Mouse (Mus musculus): Measurements from ENCODE around the gene Smu1. TPM values are rescaled to one million over a fixed set of nuclear protein-coding genes. Genes with fewer than 3 reads are reported as not detected.

Gene Smu1
- polyA plus RNA-seq, 1 experiment from 2014 or later, result 159 TPM

- Histone ChIP-seq H3K9me3 (no peaks in the 10 kb centered on the region), H3K4me3 (replicated peaks) (peak overlapping the region; percentile 71), H3K4me1 (replicated peaks) (peaks cover 3% of the 10 kb centered on the region; the same call in 1 of the 2 replicates), H3K36me3 (peaks cover 35% of the 10 kb centered on the region), H3K27me3 (peaks cover 3% of the 10 kb centered on the region; the same call in 1 of the 2 replicates), H3K9ac (replicated peaks) (peak overlapping the region; percentile 79), H3K4me2 (peak overlapping the region; percentile 80), H3K27ac (peak overlapping the region; percentile 51)
- WGBS, result under 1% methylated on average over 36 of the region's 39 CpGs
- peak; percentile 66 for ATAC-seq (ENCODE audit: insufficient number of reproducible peaks, insufficient read depth, low FRiP score, low TSS enrichment, low read depth)
Observed at GRCm38 (mm10) chr4:40757157-40757779, 455 bp downstream of the Smu1 start.

GRCm38 (mm10) chr4:40735351-40735750, 22.4 kb downstream of the Smu1 start:
- Histone ChIP-seq H3K36me3 (peaks cover 87% of the 10 kb centered on the region), H3K9me3 (no peaks in the 10 kb centered on the region), H3K4me3 (replicated peaks) (no peak overlapping the region), H3K27me3 (no peaks in the 10 kb centered on the region), H3K27ac (no peak overlapping the region), H3K4me1 (replicated peaks) (no peaks in the 10 kb centered on the region), H3K4me2 (no peak overlapping the region), H3K9ac (replicated peaks) (no peak overlapping the region)
- WGBS, result 85% methylated on average over 1 of the region's 1 CpGs
- no peak for ATAC-seq (ENCODE audit: insufficient number of reproducible peaks, insufficient read depth, low FRiP score, low TSS enrichment, low read depth)

- Histone ChIP-seq H3K4me2 (no peak overlapping the region), H3K9me3 (no peaks in the 10 kb centered on the region), H3K36me3 (peaks cover 90% of the 10 kb centered on the region), H3K4me1 (replicated peaks) (no peaks in the 10 kb centered on the region; the same call in 1 of the 2 replicates), H3K27me3 (no peaks in the 10 kb centered on the region), H3K9ac (replicated peaks) (no peak overlapping the region), H3K4me3 (replicated peaks) (no peak overlapping the region), H3K27ac (no peak overlapping the region)
- ATAC-seq (ENCODE audit: insufficient number of reproducible peaks, insufficient read depth, low FRiP score, low TSS enrichment, low read depth), result no peak
Observed at GRCm38 (mm10) chr4:40731262-40731661, 26.5 kb downstream of the Smu1 start.

- H3K4me1 ChIP-seq (replicated peaks), result peaks cover 23% of the 10 kb centered on the region
- 88% methylated on average over 1 of the region's 1 CpGs for WGBS
- no peak overlapping the region for H3K9ac ChIP-seq (replicated peaks)
- no peak overlapping the region for H3K27ac ChIP-seq
- no peak for ATAC-seq (ENCODE audit: insufficient number of reproducible peaks, insufficient read depth, low FRiP score, low TSS enrichment, low read depth)
- no peaks in the 10 kb centered on the region for H3K9me3 ChIP-seq
- no peaks in the 10 kb centered on the region for H3K27me3 ChIP-seq
- H3K4me3 ChIP-seq (replicated peaks), result no peak overlapping the region
- H3K4me2 ChIP-seq, result no peak overlapping the region
- peaks cover 77% of the 10 kb centered on the region for H3K36me3 ChIP-seq
Observed at GRCm38 (mm10) chr4:40727247-40727646, 30.5 kb downstream of the Smu1 start.

- Histone ChIP-seq H3K4me2 (peak overlapping the region; percentile 66; the same call in 1 of the 2 replicates), H3K4me1 (replicated peaks) (peaks cover 34% of the 10 kb centered on the region), H3K9ac (replicated peaks) (no peak overlapping the region), H3K9me3 (no peaks in the 10 kb centered on the region), H3K36me3 (peaks cover 61% of the 10 kb centered on the region), H3K27ac (no peak overlapping the region), H3K27me3 (no peaks in the 10 kb centered on the region), H3K4me3 (replicated peaks) (no peak overlapping the region)
- ATAC-seq (ENCODE audit: insufficient number of reproducible peaks, insufficient read depth, low FRiP score, low TSS enrichment, low read depth), result no peak
Observed at GRCm38 (mm10) chr4:40725554-40725953, 32.2 kb downstream of the Smu1 start.

- H3K4me2 ChIP-seq, result peak overlapping the region; percentile 66
- peaks cover 34% of the 10 kb centered on the region for H3K4me1 ChIP-seq (replicated peaks)
- no peaks in the 10 kb centered on the region for H3K27me3 ChIP-seq
- H3K9ac ChIP-seq (replicated peaks), result no peak overlapping the region
- ATAC-seq (ENCODE audit: insufficient number of reproducible peaks, insufficient read depth, low FRiP score, low TSS enrichment, low read depth), result no peak
- WGBS, result 82% methylated on average over 7 of the region's 7 CpGs
- H3K9me3 ChIP-seq, result no peaks in the 10 kb centered on the region
- 0 out of 2 replicates have a peak overlapping the region, but pooled peaks have one; percentile 11 for H3K4me3 ChIP-seq (replicated peaks)
- no peak overlapping the region for H3K27ac ChIP-seq
- H3K36me3 ChIP-seq, result peaks cover 57% of the 10 kb centered on the region
Observed at GRCm38 (mm10) chr4:40725141-40725540, 32.6 kb downstream of the Smu1 start.

- peak overlapping the region; percentile 100 for H3K27ac ChIP-seq
- ATAC-seq (ENCODE audit: insufficient number of reproducible peaks, insufficient read depth, low FRiP score, low TSS enrichment, low read depth), result peak; percentile 83
- H3K36me3 ChIP-seq, result peaks cover 37% of the 10 kb centered on the region
- H3K9ac ChIP-seq (replicated peaks), result peak overlapping the region; percentile 97
- peaks cover 34% of the 10 kb centered on the region for H3K4me1 ChIP-seq (replicated peaks)
- H3K9me3 ChIP-seq, result no peaks in the 10 kb centered on the region
- under 1% methylated on average over 60 of the region's 62 CpGs for WGBS
- no peaks in the 10 kb centered on the region for H3K27me3 ChIP-seq
- H3K4me2 ChIP-seq, result peak overlapping the region; percentile 66
- H3K4me3 ChIP-seq (replicated peaks), result peak overlapping the region; percentile 89
Observed at GRCm38 (mm10) chr4:40722687-40723460, 34.8 kb downstream of the Smu1 start.

GRCm38 (mm10) chr4:40722011-40722666, 35.6 kb downstream of the Smu1 start, which contains the start of gene Dnaja1:
Dnaja1 (plus strand) TSS chr4:40722150.
- Histone ChIP-seq H3K4me1 (replicated peaks) (peaks cover 34% of the 10 kb centered on the region), H3K27ac (peak within 1 kb of the TSS; percentile 100), H3K36me3 (peaks cover 29% of the 10 kb centered on the region), H3K27me3 (no peaks in the 10 kb centered on the region), H3K9me3 (no peaks in the 10 kb centered on the region), H3K4me3 (replicated peaks) (peak within 1 kb of the TSS; percentile 89), H3K9ac (replicated peaks) (peak within 1 kb of the TSS; percentile 97), H3K4me2 (peak within 1 kb of the TSS; percentile 66)
- WGBS, result under 1% methylated on average over 51 of the region's 54 CpGs
- ATAC-seq (ENCODE audit: insufficient number of reproducible peaks, insufficient read depth, low FRiP score, low TSS enrichment, low read depth), result peak; percentile 92

GRCm38 (mm10) chr4:40720910-40721309, 36.8 kb downstream of the Smu1 start:
- whole genome bisulfite sequencing, result 92% methylated on average over 8 of the region's 8 CpGs
- Histone ChIP-seq H3K4me1 (replicated peaks) (peaks cover 34% of the 10 kb centered on the region), H3K27me3 (no peaks in the 10 kb centered on the region), H3K4me3 (replicated peaks) (no peak overlapping the region), H3K27ac (peak overlapping the region; percentile 100), H3K4me2 (no peak overlapping the region), H3K36me3 (peaks cover 19% of the 10 kb centered on the region), H3K9ac (replicated peaks) (no peak overlapping the region), H3K9me3 (no peaks in the 10 kb centered on the region)
- no peak for ATAC-seq (ENCODE audit: insufficient number of reproducible peaks, insufficient read depth, low FRiP score, low TSS enrichment, low read depth)

- H3K36me3 ChIP-seq, result no peaks in the 10 kb centered on the region
- H3K27ac ChIP-seq, result no peak overlapping the region
- 99% methylated on average over 3 of the region's 3 CpGs for WGBS
- H3K9me3 ChIP-seq, result no peaks in the 10 kb centered on the region
- no peak overlapping the region for H3K9ac ChIP-seq (replicated peaks)
- ATAC-seq (ENCODE audit: insufficient number of reproducible peaks, insufficient read depth, low FRiP score, low TSS enrichment, low read depth), result no peak
- no peaks in the 10 kb centered on the region for H3K27me3 ChIP-seq
- H3K4me3 ChIP-seq (replicated peaks), result no peak overlapping the region
- H3K4me2 ChIP-seq, result no peak overlapping the region
- peaks cover 11% of the 10 kb centered on the region for H3K4me1 ChIP-seq (replicated peaks)
Observed at GRCm38 (mm10) chr4:40717141-40717540, 40.6 kb downstream of the Smu1 start.

- H3K9me3 ChIP-seq, result no peaks in the 10 kb centered on the region
- H3K4me2 ChIP-seq, result peak overlapping the region; percentile 69
- H3K9ac ChIP-seq (replicated peaks), result peak overlapping the region; percentile 63
- ATAC-seq (ENCODE audit: insufficient number of reproducible peaks, insufficient read depth, low FRiP score, low TSS enrichment, low read depth), result no peak
- H3K27me3 ChIP-seq, result no peaks in the 10 kb centered on the region
- 38% methylated on average over 9 of the region's 9 CpGs for WGBS
- no peaks in the 10 kb centered on the region for H3K36me3 ChIP-seq
- H3K4me3 ChIP-seq (replicated peaks), result peak overlapping the region; percentile 62
- peaks cover 15% of the 10 kb centered on the region for H3K4me1 ChIP-seq (replicated peaks)
- peak overlapping the region; percentile 96 for H3K27ac ChIP-seq
Observed at GRCm38 (mm10) chr4:40703710-40704275, 53.9 kb downstream of the Smu1 start.
